Mouse (Mus musculus): Measurements from ENCODE around the gene Gm38431.

- no peak for TF ChIP-seq CTCF (conservative IDR thresholded peaks at IDR 0.05; ENCODE audit: low read length)
- no peak for TF ChIP-seq POU5F1 (IDR thresholded peaks at IDR 0.05; ENCODE audit: borderline replicate concordance, low read length)
- no peak for TF ChIP-seq NANOG (IDR thresholded peaks at IDR 0.05; ENCODE audit: borderline replicate concordance, low read length)
Observed at GRCm38 (mm10) chr9:21036666-21037065, 55.1 kb downstream of the Gm38431 start.

Data from E14TG2a.4 (cell line).